Mouse (Mus musculus): ENCODE measurements around the gene Nup133. TPM values are rescaled to one million over a fixed set of nuclear protein-coding genes. Genes with fewer than 3 reads are reported as not detected.

Gene Nup133
- polyA plus RNA-seq, 1 experiment = 0.92 TPM

DNA sequence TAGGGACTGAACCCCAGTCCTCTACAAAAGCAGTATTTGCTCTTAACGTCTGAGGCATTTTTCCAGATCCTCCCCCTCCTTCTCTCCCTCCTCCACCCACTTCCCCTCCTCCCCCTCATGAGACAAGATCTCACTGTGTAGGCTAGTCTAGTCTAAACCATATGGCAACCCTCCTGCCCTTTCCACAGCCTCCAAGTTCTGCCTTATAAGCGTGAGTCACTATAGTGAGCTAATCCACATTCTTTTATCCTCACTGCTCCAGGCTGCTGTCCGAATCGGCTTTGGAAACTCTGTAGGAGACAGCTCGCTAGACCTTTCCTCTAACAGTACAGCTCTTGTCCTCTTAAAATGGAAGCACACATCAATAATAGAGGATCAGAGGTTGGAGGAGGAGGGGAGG lies 82.1 kb downstream of the Nup133 start:
- TF ChIP-seq TAL1 (IDR thresholded peaks at IDR 0.05; ENCODE audit: low read length) (no peak), GATA1 (IDR thresholded peaks at IDR 0.05; ENCODE audit: low read length) (no peak)
- no peak overlapping the region for H3K4me3 ChIP-seq (replicated peaks)
- H3K9me3 ChIP-seq (ENCODE audit: control insufficient read depth, low read length) = no peaks in the 10 kb centered on the region
- H3K36me3 ChIP-seq (ENCODE audit: control insufficient read depth) = no peaks in the 10 kb centered on the region
- peaks cover 34% of the 10 kb centered on the region for H3K27me3 ChIP-seq (ENCODE audit: control insufficient read depth)
- no peaks in the 10 kb centered on the region for H3K4me1 ChIP-seq (ENCODE audit: control insufficient read depth)

DNA sequence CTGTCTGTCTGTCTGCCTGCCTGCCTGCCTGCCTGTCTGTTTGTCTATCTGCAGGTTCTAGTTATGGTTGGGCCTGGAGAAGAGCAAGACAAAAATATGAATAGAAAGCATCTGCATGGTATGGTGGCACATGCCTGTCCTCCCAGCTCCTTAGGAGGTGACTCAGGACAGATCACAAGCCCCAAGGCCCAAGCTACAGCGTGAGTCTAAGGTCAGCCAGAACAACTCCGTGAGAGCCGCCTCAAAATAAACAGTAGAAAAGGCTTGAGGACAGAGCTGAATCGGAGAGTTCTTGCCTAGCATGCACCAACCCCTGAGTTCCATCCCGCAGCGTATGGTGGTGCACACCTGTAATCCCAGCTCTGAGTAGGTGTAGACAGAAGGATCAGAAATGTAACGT lies 83.3 kb downstream of the Nup133 start:
- TF ChIP-seq TAL1 (IDR thresholded peaks at IDR 0.05; ENCODE audit: low read length) (no peak), GATA1 (IDR thresholded peaks at IDR 0.05; ENCODE audit: low read length) (no peak)
- Histone ChIP-seq H3K9me3 (ENCODE audit: control insufficient read depth, low read length) (no peaks in the 10 kb centered on the region), H3K27me3 (ENCODE audit: control insufficient read depth) (peaks cover 46% of the 10 kb centered on the region), H3K4me1 (ENCODE audit: control insufficient read depth) (no peaks in the 10 kb centered on the region), H3K36me3 (ENCODE audit: control insufficient read depth) (no peaks in the 10 kb centered on the region), H3K4me3 (replicated peaks) (no peak overlapping the region)

DNA sequence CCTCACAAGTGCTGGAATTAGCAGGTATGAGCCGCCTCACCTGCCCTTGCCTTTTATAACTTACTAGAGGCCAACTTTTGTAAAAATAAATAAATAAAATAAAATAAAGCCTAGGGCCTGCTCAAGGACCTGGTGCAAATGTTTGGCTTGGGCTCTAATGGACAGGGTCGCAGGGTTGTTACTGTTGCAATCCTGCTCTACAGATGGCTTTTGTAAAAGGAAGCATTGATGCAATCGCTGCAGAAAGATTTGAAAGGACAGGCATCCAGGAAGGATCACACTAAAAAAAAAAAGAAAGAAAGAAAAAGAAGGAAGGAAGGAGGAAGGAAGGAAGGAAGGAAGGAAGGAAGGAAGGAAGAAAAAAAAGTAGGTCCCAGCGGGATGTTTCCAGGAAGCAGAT lies 88.7 kb downstream of the Nup133 start:
- Histone ChIP-seq H3K9me3 (ENCODE audit: control insufficient read depth, low read length) (no peaks in the 10 kb centered on the region), H3K4me3 (replicated peaks) (peak overlapping the region; percentile 68)
- TF ChIP-seq GATA1 (IDR thresholded peaks at IDR 0.05; ENCODE audit: low read length) (no peak), TAL1 (IDR thresholded peaks at IDR 0.05; ENCODE audit: low read length) (no peak)

DNA sequence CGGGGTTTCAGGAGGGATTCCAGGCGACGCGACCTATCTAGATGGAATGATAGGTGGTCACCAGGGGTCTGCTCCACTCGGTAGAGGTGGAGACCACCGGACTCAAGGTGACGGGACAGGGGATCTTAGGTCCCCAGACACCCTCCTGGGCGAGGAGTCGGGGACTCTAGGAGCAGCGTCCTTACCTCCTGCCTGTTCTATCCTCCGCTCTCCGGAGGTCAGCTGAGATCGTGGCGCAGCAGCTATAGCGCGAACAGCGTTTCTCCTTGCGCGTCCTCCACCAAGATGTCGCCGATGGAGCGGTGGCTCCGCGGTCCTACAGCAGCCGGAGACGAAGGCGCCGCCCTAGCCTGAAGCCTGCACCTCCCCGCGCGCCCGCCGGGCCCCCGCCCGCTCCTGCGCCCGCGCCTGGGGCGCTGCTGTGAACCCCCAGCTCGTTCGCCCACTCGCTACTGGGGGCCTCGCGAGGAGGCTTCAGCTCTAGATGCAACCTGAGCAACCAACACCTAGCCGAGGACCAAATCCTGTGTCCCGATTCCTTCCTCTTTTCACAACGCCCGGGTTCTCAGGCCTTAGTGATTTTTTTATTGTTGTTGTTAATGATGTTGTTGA lies 89.3 kb downstream of the Nup133 start, which contains the start of gene Ccsap:
TSS of gene Ccsap (minus strand) at position 562 of the 612 bp plus-strand sequence.
- no peak for TF ChIP-seq GATA1 (IDR thresholded peaks at IDR 0.05; ENCODE audit: low read length)
- no peak for TF ChIP-seq TAL1 (IDR thresholded peaks at IDR 0.05; ENCODE audit: low read length)
- Histone ChIP-seq H3K36me3 (ENCODE audit: control insufficient read depth) (peaks cover 10% of the 10 kb centered on the region), H3K4me3 (replicated peaks) (peak within 1 kb of the TSS; percentile 68), H3K4me1 (ENCODE audit: control insufficient read depth) (peaks cover 31% of the 10 kb centered on the region), H3K9me3 (ENCODE audit: control insufficient read depth, low read length) (peaks cover under 1% of the 10 kb centered on the region; the same call in 1 of the 2 replicates), H3K27me3 (ENCODE audit: control insufficient read depth) (peaks cover 53% of the 10 kb centered on the region)

More for the DNA sequence above, 88.7 kb downstream of the Nup133 start:
- Histone ChIP-seq H3K4me1 (ENCODE audit: control insufficient read depth) (peaks cover 30% of the 10 kb centered on the region), H3K36me3 (ENCODE audit: control insufficient read depth) (peaks cover 9% of the 10 kb centered on the region), H3K27me3 (ENCODE audit: control insufficient read depth) (peaks cover 56% of the 10 kb centered on the region)

DNA sequence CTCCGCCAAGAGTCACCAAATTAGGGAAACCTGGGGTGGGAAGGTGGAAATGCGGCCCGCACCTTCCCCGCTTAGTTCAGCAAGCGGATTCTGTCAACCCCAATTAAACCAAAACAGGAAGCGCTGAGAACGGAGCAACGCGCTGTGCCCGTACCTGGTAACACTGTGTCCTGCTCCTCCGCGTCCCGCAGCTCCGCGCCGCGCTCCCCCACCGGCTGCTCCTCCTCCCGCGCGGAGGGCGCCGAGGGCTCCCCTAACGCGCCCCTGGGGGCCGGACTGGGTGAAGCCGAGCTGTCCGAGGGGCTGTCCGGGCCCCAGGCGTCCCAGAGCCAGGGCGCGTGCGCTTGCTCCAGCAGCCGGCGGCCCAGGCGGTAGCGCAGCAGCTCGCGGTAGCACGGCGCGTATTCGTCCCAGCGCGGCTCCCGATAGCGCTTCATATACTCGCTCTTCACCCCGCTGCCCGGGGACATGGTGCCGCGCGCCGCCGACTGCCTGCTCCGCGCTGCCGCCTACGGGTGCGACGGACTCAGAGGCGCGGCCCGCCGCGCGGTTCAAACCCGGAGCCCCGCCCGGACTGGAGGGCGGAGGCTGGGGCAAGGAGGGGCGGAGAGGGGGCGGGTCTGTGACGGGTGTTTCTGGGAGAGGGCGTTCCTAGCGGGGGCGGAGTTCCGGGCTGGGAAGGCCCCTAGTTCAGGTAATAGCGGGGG lies 90.0 kb downstream of the Nup133 start:
- TF ChIP-seq GATA1 (IDR thresholded peaks at IDR 0.05; ENCODE audit: low read length) (no peak), TAL1 (IDR thresholded peaks at IDR 0.05; ENCODE audit: low read length) (no peak)
- Histone ChIP-seq H3K36me3 (ENCODE audit: control insufficient read depth) (peaks cover 12% of the 10 kb centered on the region), H3K9me3 (ENCODE audit: control insufficient read depth, low read length) (peaks cover 2% of the 10 kb centered on the region; the same call in 1 of the 2 replicates), H3K4me1 (ENCODE audit: control insufficient read depth) (peaks cover 34% of the 10 kb centered on the region), H3K4me3 (replicated peaks) (peak overlapping the region; percentile 68), H3K27me3 (ENCODE audit: control insufficient read depth) (peaks cover 46% of the 10 kb centered on the region)

DNA sequence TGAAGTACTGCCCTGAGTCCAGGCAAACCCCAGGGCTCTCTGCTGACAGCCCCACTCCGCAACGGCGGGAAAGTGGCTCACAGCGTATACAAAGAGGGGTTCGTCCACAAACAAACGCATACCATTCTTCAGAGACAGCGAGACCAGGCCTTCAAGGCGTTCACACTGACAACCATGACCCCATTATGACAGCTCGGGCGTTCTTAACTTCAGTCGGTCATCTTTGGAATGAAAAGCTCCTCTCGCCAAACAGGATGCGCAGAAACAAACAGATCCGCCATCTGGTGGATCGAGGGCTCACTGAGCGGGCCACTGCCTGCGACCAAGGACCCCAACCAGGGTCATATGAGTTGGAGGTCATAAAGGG lies 90.5 kb downstream of the Nup133 start:
- Histone ChIP-seq H3K4me3 (replicated peaks) (peak overlapping the region; percentile 68), H3K4me1 (ENCODE audit: control insufficient read depth) (peaks cover 34% of the 10 kb centered on the region), H3K36me3 (ENCODE audit: control insufficient read depth) (peaks cover 12% of the 10 kb centered on the region), H3K27me3 (ENCODE audit: control insufficient read depth) (peaks cover 41% of the 10 kb centered on the region), H3K9me3 (ENCODE audit: control insufficient read depth, low read length) (peaks cover 2% of the 10 kb centered on the region; the same call in 1 of the 2 replicates)
- TF ChIP-seq TAL1 (IDR thresholded peaks at IDR 0.05; ENCODE audit: low read length) (no peak), GATA1 (IDR thresholded peaks at IDR 0.05; ENCODE audit: low read length) (no peak)

DNA sequence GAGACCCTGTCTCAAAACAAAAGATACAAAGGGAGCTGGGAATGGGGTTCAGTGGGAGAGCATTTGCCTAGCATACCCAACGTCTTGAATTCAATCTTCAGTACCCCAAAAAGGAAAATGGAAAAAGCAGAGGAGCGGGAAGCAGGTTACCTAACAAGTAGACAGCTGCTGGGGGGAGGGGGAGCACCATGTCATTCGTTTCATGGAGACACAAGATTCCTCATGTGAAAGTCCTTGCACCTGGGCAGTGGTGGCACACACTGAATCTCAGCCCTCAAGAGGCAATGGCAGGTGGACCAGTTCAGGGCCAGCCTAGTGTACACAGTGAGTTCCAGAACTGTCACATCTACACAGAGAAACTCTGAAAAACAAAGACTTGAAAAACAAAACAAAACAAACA lies 91.7 kb downstream of the Nup133 start:
- Histone ChIP-seq H3K36me3 (ENCODE audit: control insufficient read depth) (peaks cover 17% of the 10 kb centered on the region), H3K4me3 (replicated peaks) (peak overlapping the region; percentile 68)
- TF ChIP-seq TAL1 (IDR thresholded peaks at IDR 0.05; ENCODE audit: low read length) = no peak
- no peak for TF ChIP-seq GATA1 (IDR thresholded peaks at IDR 0.05; ENCODE audit: low read length)

DNA sequence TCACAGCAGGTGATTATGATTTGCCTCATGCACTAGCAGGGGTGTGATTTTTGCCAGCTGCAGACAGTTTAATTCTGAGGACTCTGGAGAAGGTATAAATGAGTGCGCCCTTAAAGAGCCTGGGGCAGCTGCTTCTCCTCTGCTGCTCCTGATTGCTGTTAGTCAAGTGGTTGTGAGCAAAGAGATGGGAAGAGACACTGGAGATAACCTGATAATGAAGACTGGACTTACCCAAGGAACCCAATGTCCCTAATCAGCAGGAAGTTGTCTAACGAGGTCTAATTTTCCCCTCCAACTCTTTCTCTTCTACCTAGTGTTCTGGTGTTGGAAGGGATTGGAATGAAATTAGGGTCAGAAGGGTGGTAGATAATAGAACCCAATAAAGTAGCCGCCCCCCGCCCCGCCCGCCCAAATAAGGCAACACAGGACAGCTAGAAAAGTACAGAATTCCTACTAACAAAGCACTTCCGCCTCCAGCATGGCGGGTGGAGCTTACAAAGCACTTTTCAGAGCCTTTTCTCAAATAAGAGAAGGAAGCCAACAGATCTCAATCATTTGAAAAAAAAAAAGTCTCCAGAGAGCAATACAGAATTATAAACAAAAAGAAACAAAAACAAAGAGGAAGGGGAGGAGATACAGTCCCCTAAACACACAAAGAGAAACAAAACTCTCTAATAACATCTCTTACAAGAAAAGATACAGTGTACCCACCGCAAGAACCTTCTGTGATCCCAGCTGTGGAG lies 94.2 kb downstream of the Nup133 start:
- H3K27me3 ChIP-seq (ENCODE audit: control insufficient read depth) = peaks cover 5% of the 10 kb centered on the region
- H3K9me3 ChIP-seq (ENCODE audit: control insufficient read depth, low read length) = peaks cover 2% of the 10 kb centered on the region; the same call in 1 of the 2 replicates
- peaks cover 38% of the 10 kb centered on the region for H3K4me1 ChIP-seq (ENCODE audit: control insufficient read depth)
- TF ChIP-seq TAL1 (IDR thresholded peaks at IDR 0.05; ENCODE audit: low read length) (no peak), GATA1 (IDR thresholded peaks at IDR 0.05; ENCODE audit: low read length) (no peak)
- no peak overlapping the region for H3K4me3 ChIP-seq (replicated peaks)
- H3K36me3 ChIP-seq (ENCODE audit: control insufficient read depth) = peaks cover 17% of the 10 kb centered on the region

More for the DNA sequence above, 91.7 kb downstream of the Nup133 start:
- H3K27me3 ChIP-seq (ENCODE audit: control insufficient read depth) = peaks cover 29% of the 10 kb centered on the region
- peaks cover 34% of the 10 kb centered on the region for H3K4me1 ChIP-seq (ENCODE audit: control insufficient read depth)
- peaks cover 2% of the 10 kb centered on the region; the same call in 1 of the 2 replicates for H3K9me3 ChIP-seq (ENCODE audit: control insufficient read depth, low read length)

DNA sequence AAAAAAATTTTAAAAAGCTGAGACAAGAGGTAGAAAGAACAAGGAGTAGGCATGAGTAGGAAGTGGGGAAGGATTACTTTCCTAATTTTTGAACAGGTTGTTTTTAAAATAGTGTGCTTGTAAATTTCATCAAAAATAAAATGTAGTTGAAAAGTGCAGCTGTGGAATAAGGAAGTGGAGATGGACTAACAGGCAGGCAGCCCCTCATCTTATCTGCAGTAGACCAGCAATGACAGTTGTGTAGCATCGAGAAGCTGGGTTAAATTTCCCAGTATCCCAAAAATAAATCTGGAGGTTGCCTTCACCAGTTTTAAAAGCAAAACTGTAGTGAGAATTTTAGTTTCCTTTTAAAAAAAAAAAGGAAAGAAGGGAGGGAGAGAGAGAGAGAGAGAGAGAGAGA lies 94.8 kb downstream of the Nup133 start:
- Histone ChIP-seq H3K4me1 (ENCODE audit: control insufficient read depth) (peaks cover 35% of the 10 kb centered on the region), H3K36me3 (ENCODE audit: control insufficient read depth) (peaks cover 17% of the 10 kb centered on the region), H3K4me3 (replicated peaks) (no peak overlapping the region), H3K27me3 (ENCODE audit: control insufficient read depth) (no peaks in the 10 kb centered on the region), H3K9me3 (ENCODE audit: control insufficient read depth, low read length) (peaks cover 2% of the 10 kb centered on the region; the same call in 1 of the 2 replicates)
- TF ChIP-seq TAL1 (IDR thresholded peaks at IDR 0.05; ENCODE audit: low read length) (no peak), GATA1 (IDR thresholded peaks at IDR 0.05; ENCODE audit: low read length) (no peak)

Data from erythroblast, embryonic 14.5 days (primary cell).